ENCODE assay signal across 21 mouse cellular contexts in genomic region chr10:62582701-62583100, GRCm38 (mm10). TPM values are rescaled to one million over a fixed set of nuclear protein-coding genes. Genes with fewer than 3 reads are reported as not detected.
DNase-seq lines count a peak whose midpoint lies in the region; ATAC-seq and TF ChIP-seq lines count a peak whose summit lies in the region.
"Had no signal": no experiment of that assay in that cellular context is flagged by ENCODE, and none has a peak within 500 bp of the region (broad histone marks: within the 10 kb centered on the region; RNA-seq: fewer than 3 reads in every experiment).

No protein-coding gene starts in this region.

- no peak overlapping the region for H3K27ac ChIP-seq in midbrain, embryonic 11.5 days (ENCODE audit: low read depth, low read length)
- H3K27ac ChIP-seq in midbrain, postnatal 0 days (ENCODE audit: low read depth, low read length), result no peak overlapping the region
- H3K27ac ChIP-seq: embryonic facial prominence, embryonic 10.5 days; embryonic facial prominence, embryonic 12.5 days; forebrain, embryonic 13.5 days; forebrain, embryonic 15.5 days had no signal

- no peaks in the 10 kb centered on the region for H3K27me3 ChIP-seq in midbrain, embryonic 11.5 days (ENCODE audit: control insufficient read depth, insufficient read depth, low read length)
- no peaks in the 10 kb centered on the region for H3K27me3 ChIP-seq in midbrain, postnatal 0 days (ENCODE audit: insufficient read depth, low read length)
- H3K27me3 ChIP-seq: embryonic facial prominence, embryonic 12.5 days; forebrain, embryonic 13.5 days; forebrain, embryonic 15.5 days; Patski had no signal

- ATAC-seq in midbrain, embryonic 11.5 days (ENCODE audit: low FRiP score), result no peak
- no peak for ATAC-seq in midbrain, postnatal 0 days (ENCODE audit: low FRiP score)
- ATAC-seq: activated CD4-positive, CD25-positive, alpha-beta regulatory T cell, adult 4 months; forebrain, embryonic 13.5 days; forebrain, embryonic 15.5 days; forebrain, postnatal 0 days; Patski had no signal

- TF ChIP-seq CTCF in midbrain, postnatal 0 days (IDR thresholded peaks at IDR 0.05), result no peak

- H3K4me1 ChIP-seq in midbrain, embryonic 11.5 days (ENCODE audit: control insufficient read depth, insufficient read depth, low read length), result peaks cover under 1% of the 10 kb centered on the region; the same call in 1 of the 2 replicates
- H3K4me1 ChIP-seq in midbrain, postnatal 0 days (ENCODE audit: insufficient read depth, low read length), result no peaks in the 10 kb centered on the region

- DNase-seq in midbrain, embryonic 11.5 days (ENCODE audit: low spot score, missing footprints), result peak; percentile 65
- DNase-seq in midbrain, postnatal 0 days (ENCODE audit: low spot score), result no peak
- DNase-seq in R1 (ENCODE audit: low read depth, low spot score), result peak; percentile 20
- DNase-seq in right cerebral cortex, adult 2 months (ENCODE audit: low spot score in 2 of 2), result no peak
- DNase-seq in lung, postnatal 10 days, result no peak
- DNase-seq: adrenal gland, adult 8-10 months; adrenal gland, postnatal 14 days; adrenal gland, postnatal 36 days; cerebellum, adult 11-12 months; cerebellum, adult 2 months; cerebellum, adult 9-10 months; cerebellum, postnatal 10 days; cerebellum, postnatal 25 days; forebrain, postnatal 0 days had no signal

- 88% methylated on average over 7 of the region's 7 CpGs for WGBS in midbrain, embryonic 11.5 days
- WGBS in midbrain, postnatal 0 days, result 81% methylated on average over 7 of the region's 7 CpGs

- H3K4me3 ChIP-seq in midbrain, embryonic 11.5 days (ENCODE audit: low read depth, low read length), result no peak overlapping the region
- no peak overlapping the region for H3K4me3 ChIP-seq in midbrain, postnatal 0 days (ENCODE audit: low read depth, low read length)
- H3K4me3 ChIP-seq: embryonic facial prominence, embryonic 10.5 days; embryonic facial prominence, embryonic 12.5 days; forebrain, embryonic 13.5 days; forebrain, embryonic 15.5 days had no signal

- peaks cover 47% of the 10 kb centered on the region for H3K36me3 ChIP-seq in midbrain, embryonic 11.5 days (ENCODE audit: control insufficient read depth, insufficient read depth, low read length)
- H3K36me3 ChIP-seq in midbrain, postnatal 0 days (ENCODE audit: insufficient read depth, low read length), result peaks cover 60% of the 10 kb centered on the region

- H3K4me2 ChIP-seq in midbrain, embryonic 11.5 days, result no peak overlapping the region
- no peak overlapping the region for H3K4me2 ChIP-seq in midbrain, postnatal 0 days (ENCODE audit: low read depth, low read length, poor library complexity, severe bottlenecking)
- H3K4me2 ChIP-seq: embryonic facial prominence, embryonic 12.5 days; forebrain, embryonic 13.5 days; forebrain, embryonic 15.5 days had no signal

- no peaks in the 10 kb centered on the region for H3K9me3 ChIP-seq in midbrain, embryonic 11.5 days (ENCODE audit: control insufficient read depth, low read length)
- H3K9me3 ChIP-seq in midbrain, postnatal 0 days (ENCODE audit: low read length), result no peaks in the 10 kb centered on the region
- H3K9me3 ChIP-seq: embryonic facial prominence, embryonic 10.5 days; embryonic facial prominence, embryonic 12.5 days; forebrain, embryonic 13.5 days; forebrain, embryonic 15.5 days had no signal

- H3K9ac ChIP-seq in midbrain, embryonic 11.5 days (ENCODE audit: low read length), result no peak overlapping the region
- no peak overlapping the region for H3K9ac ChIP-seq in midbrain, postnatal 0 days (replicated peaks; ENCODE audit: low read length, poor library complexity, severe bottlenecking)
- H3K9ac ChIP-seq: embryonic facial prominence, embryonic 12.5 days; forebrain, embryonic 13.5 days; forebrain, embryonic 15.5 days; forebrain, postnatal 0 days had no signal

RNA-seq across cellular contexts. Expression of gene Kif1bp, which starts 4.4 kb away (rescaled TPM):
- polyA plus RNA-seq in midbrain, embryonic 11.5 days (2014; fragmentation: Nextera tagmentation; extraction: Ambion mirVana), result 56.2 and 61.1 TPM in 2 replicates
- total RNA-seq in midbrain, postnatal 0 days (2014; rRNA removed), result 70.5 and 84.2 TPM in 2 replicates
- 69.2 and 73.4 TPM in 2 replicates for polyA plus RNA-seq in midbrain, postnatal 0 days (2015; fragmentation: Nextera tagmentation; extraction: Ambion mirVana)

RNA-seq across cellular contexts. Expression of gene Ddx21, which starts 19.4 kb away (rescaled TPM):
- 37.5 and 39.2 TPM in 2 replicates for polyA plus RNA-seq in midbrain, embryonic 11.5 days (2014; fragmentation: Nextera tagmentation; extraction: Ambion mirVana)
- 16.7 and 20.2 TPM in 2 replicates for total RNA-seq in midbrain, postnatal 0 days (2014; rRNA removed)
- polyA plus RNA-seq in midbrain, postnatal 0 days (2015; fragmentation: Nextera tagmentation; extraction: Ambion mirVana), result 8.7 and 10.6 TPM in 2 replicates

RNA-seq across cellular contexts. Expression of gene Srgn, which starts 55.5 kb away (rescaled TPM):
- 6.6 and 6.8 TPM in 2 replicates for polyA plus RNA-seq in midbrain, embryonic 11.5 days (2014; fragmentation: Nextera tagmentation; extraction: Ambion mirVana)
- 15.5 and 16.2 TPM in 2 replicates for total RNA-seq in midbrain, postnatal 0 days (2014; rRNA removed)
- 19.3 and 23.5 TPM in 2 replicates for polyA plus RNA-seq in midbrain, postnatal 0 days (2015; fragmentation: Nextera tagmentation; extraction: Ambion mirVana)
- polyA plus RNA-seq: C2C12, Patski had no signal

Comparison
In these comparisons a context has a peak if more than half of its experiments do, and no peak if none do; other contexts are left out.
1. DNase-seq: peak in midbrain, embryonic 11.5 days (single experiment) and R1 (single experiment); none in midbrain, postnatal 0 days (single experiment), right cerebral cortex, adult 2 months (0 of 2) and lung, postnatal 10 days (single experiment).